In genomic region chr3:108435701-108436379, GRCm38 (mm10) we compare ENCODE assay signal across 15 mouse cellular contexts. TPM values are rescaled to one million over a fixed set of nuclear protein-coding genes. Genes with fewer than 3 reads are reported as not detected.
A peak's percentile ranks its signal among the peaks of the same experiment; 100 is the strongest.
DNase-seq lines count a peak whose midpoint lies in the region; ATAC-seq and TF ChIP-seq lines count a peak whose summit lies in the region.
"Had no signal": no experiment of that assay in that cellular context is flagged by ENCODE, and none has a peak within 500 bp of the region (broad histone marks: within the 10 kb centered on the region; RNA-seq: fewer than 3 reads in every experiment).

No protein-coding gene starts in this region.

- TF ChIP-seq POLR2A in lung, adult 2 months (IDR thresholded peaks at IDR 0.05; ENCODE audit: borderline replicate concordance, extremely low read depth, low read depth, low read length): no peak

- H3K4me1 ChIP-seq in heart, embryonic 13.5 days: peaks cover 10% of the 10 kb centered on the region
- no peaks in the 10 kb centered on the region for H3K4me1 ChIP-seq in lung, embryonic 15.5 days
- no peaks in the 10 kb centered on the region for H3K4me1 ChIP-seq in lung, adult 2 months (ENCODE audit: control insufficient read depth, insufficient read depth, low read length)
- no peaks in the 10 kb centered on the region for H3K4me1 ChIP-seq in heart, embryonic 16.5 days (ENCODE audit: control insufficient read depth, insufficient read depth, low read length)
- peaks cover 67% of the 10 kb centered on the region for H3K4me1 ChIP-seq in midbrain, embryonic 13.5 days (replicated peaks)
- H3K4me1 ChIP-seq: embryonic facial prominence, embryonic 15.5 days had no signal

- ATAC-seq in heart, embryonic 13.5 days (ENCODE audit: extremely low read depth, insufficient number of reproducible peaks, low FRiP score, low TSS enrichment): no peak
- peak; percentile 59; the same call in 1 of the 2 replicates for ATAC-seq in lung, embryonic 15.5 days (ENCODE audit: borderline replicate concordance, extremely low read depth, low FRiP score, low TSS enrichment)
- peak; percentile 83 for ATAC-seq in heart, embryonic 16.5 days (replicated peaks; ENCODE audit: extremely low read depth, insufficient read depth, low FRiP score)
- ATAC-seq in midbrain, embryonic 13.5 days: no peak

- H3K27ac ChIP-seq in heart, embryonic 13.5 days (replicated peaks): peak overlapping the region; percentile 56
- H3K27ac ChIP-seq in lung, embryonic 15.5 days: no peak overlapping the region
- peak overlapping the region; percentile 60 for H3K27ac ChIP-seq in heart, embryonic 16.5 days (ENCODE audit: low read length)
- H3K27ac ChIP-seq in midbrain, embryonic 13.5 days: peak overlapping the region; percentile 91
- H3K27ac ChIP-seq: embryonic facial prominence, embryonic 15.5 days; macrophage had no signal

- no peak overlapping the region; the same call in 1 of the 2 replicates for H3K9ac ChIP-seq in heart, embryonic 13.5 days
- H3K9ac ChIP-seq in lung, embryonic 15.5 days: no peak overlapping the region
- H3K9ac ChIP-seq in heart, embryonic 16.5 days (ENCODE audit: low read length): no peak overlapping the region
- H3K9ac ChIP-seq in midbrain, embryonic 13.5 days (replicated peaks): no peak overlapping the region
- H3K9ac ChIP-seq: embryonic facial prominence, embryonic 15.5 days had no signal

- intact Hi-C loops in heart, postnatal 14 days (cut with DNase I): no loop called here

- H3K27me3 ChIP-seq in heart, embryonic 13.5 days (replicated peaks): no peaks in the 10 kb centered on the region
- H3K27me3 ChIP-seq in lung, embryonic 15.5 days: no peaks in the 10 kb centered on the region
- H3K27me3 ChIP-seq in heart, embryonic 16.5 days (ENCODE audit: control insufficient read depth, insufficient read depth, low read length): no peaks in the 10 kb centered on the region
- H3K27me3 ChIP-seq in midbrain, embryonic 13.5 days: no peaks in the 10 kb centered on the region
- H3K27me3 ChIP-seq: embryonic facial prominence, embryonic 15.5 days had no signal

- peaks cover 75% of the 10 kb centered on the region for H3K36me3 ChIP-seq in heart, embryonic 13.5 days
- peaks cover 48% of the 10 kb centered on the region for H3K36me3 ChIP-seq in lung, embryonic 15.5 days
- peaks cover 31% of the 10 kb centered on the region for H3K36me3 ChIP-seq in heart, embryonic 16.5 days (ENCODE audit: control insufficient read depth, insufficient read depth)
- H3K36me3 ChIP-seq in midbrain, embryonic 13.5 days: peaks cover 41% of the 10 kb centered on the region

- no peaks in the 10 kb centered on the region for H3K9me3 ChIP-seq in heart, embryonic 13.5 days
- no peaks in the 10 kb centered on the region for H3K9me3 ChIP-seq in lung, embryonic 15.5 days
- H3K9me3 ChIP-seq in heart, embryonic 16.5 days (replicated peaks; ENCODE audit: control insufficient read depth, low read length): no peaks in the 10 kb centered on the region
- H3K9me3 ChIP-seq in midbrain, embryonic 13.5 days: no peaks in the 10 kb centered on the region
- H3K9me3 ChIP-seq: embryonic facial prominence, embryonic 15.5 days had no signal

- no peak for DNase-seq in heart, postnatal 14 days
- DNase-seq in lung, adult 2 months: no peak
- no peak for DNase-seq in urinary bladder, postnatal 14 days (ENCODE audit: low spot score)
- DNase-seq in layer of hippocampus, adult 18-20 months (ENCODE audit: low spot score in 2 of 2): no peak
- DNase-seq: cerebellum, adult 9-10 months; gastrocnemius, postnatal 25 days; kidney, adult 9 months; spleen, adult 18-20 months; thymus, adult 18-20 months had no signal

- no peak overlapping the region for H3K4me3 ChIP-seq in heart, embryonic 13.5 days
- H3K4me3 ChIP-seq in lung, embryonic 15.5 days: no peak overlapping the region
- H3K4me3 ChIP-seq in lung, adult 2 months (replicated peaks; ENCODE audit: extremely low read depth, low read depth, low read length): no peak overlapping the region
- no peak overlapping the region for H3K4me3 ChIP-seq in heart, embryonic 16.5 days (ENCODE audit: low read length)
- H3K4me3 ChIP-seq in midbrain, embryonic 13.5 days (replicated peaks): no peak overlapping the region
- H3K4me3 ChIP-seq: embryonic facial prominence, embryonic 15.5 days had no signal

- 68% methylated on average over 17 of the region's 17 CpGs for WGBS in heart, embryonic 13.5 days
- WGBS in lung, embryonic 15.5 days: 79% methylated on average over 17 of the region's 17 CpGs
- WGBS in lung, adult 2 months: 61% methylated on average over 17 of the region's 17 CpGs
- WGBS in heart, embryonic 16.5 days: 75% methylated on average over 17 of the region's 17 CpGs
- 69% methylated on average over 17 of the region's 17 CpGs for WGBS in midbrain, embryonic 13.5 days

- H3K4me2 ChIP-seq in heart, embryonic 13.5 days: no peak overlapping the region
- H3K4me2 ChIP-seq in lung, embryonic 15.5 days: no peak overlapping the region
- H3K4me2 ChIP-seq in heart, embryonic 16.5 days (ENCODE audit: low read depth, low read length): no peak overlapping the region
- H3K4me2 ChIP-seq in midbrain, embryonic 13.5 days (replicated peaks): no peak overlapping the region
- H3K4me2 ChIP-seq: embryonic facial prominence, embryonic 15.5 days had no signal

- TF ChIP-seq CTCF in lung, adult 2 months (IDR thresholded peaks at IDR 0.05; ENCODE audit: insufficient read depth, low read length): no peak

RNA-seq across cellular contexts. Expression of gene Sars, which starts 9.2 kb away (rescaled TPM):
- polyA plus RNA-seq in heart, embryonic 13.5 days (2015; fragmentation: Nextera tagmentation; extraction: Ambion mirVana): 78.2 and 91.4 TPM in 2 replicates
- 10 to 100 TPM; 77.8 to 81.7 TPM for total RNA-seq in heart, postnatal 14 days (2021)
- 115 and 116 TPM in 2 replicates for polyA plus RNA-seq in lung, embryonic 15.5 days (2015; fragmentation: Nextera tagmentation; extraction: Ambion mirVana)
- 29.4 and 48.0 TPM in 2 replicates for polyA plus RNA-seq in lung, adult 2 months (2012; rRNA removed)
- 82.7 and 87.2 TPM in 2 replicates for polyA plus RNA-seq in heart, embryonic 16.5 days (2015; fragmentation: Nextera tagmentation; extraction: Ambion mirVana)
- polyA plus RNA-seq in midbrain, embryonic 13.5 days (2015; fragmentation: Nextera tagmentation; extraction: Ambion mirVana): 208 and 216 TPM in 2 replicates
- total RNA-seq in layer of hippocampus, adult 18-20 months (2021): 100 to 1,000 TPM; 205 to 221 TPM

RNA-seq across cellular contexts. Expression of gene Celsr2, which starts 20.5 kb away (rescaled TPM):
- 2.1 and 3.1 TPM in 2 replicates for polyA plus RNA-seq in heart, embryonic 13.5 days (2015; fragmentation: Nextera tagmentation; extraction: Ambion mirVana)
- 1 to 10 TPM; 5.4 to 5.9 TPM for total RNA-seq in heart, postnatal 14 days (2021)
- 7.5 and 8.5 TPM in 2 replicates for polyA plus RNA-seq in lung, embryonic 15.5 days (2015; fragmentation: Nextera tagmentation; extraction: Ambion mirVana)
- 22.7 and 26.7 TPM in 2 replicates for polyA plus RNA-seq in lung, adult 2 months (2012; rRNA removed)
- polyA plus RNA-seq in heart, embryonic 16.5 days (2015; fragmentation: Nextera tagmentation; extraction: Ambion mirVana): 2.7 and 3.9 TPM in 2 replicates
- polyA plus RNA-seq in midbrain, embryonic 13.5 days (2015; fragmentation: Nextera tagmentation; extraction: Ambion mirVana): 56.5 and 65.5 TPM in 2 replicates
- 100 to 1,000 TPM; 172 to 173 TPM for total RNA-seq in layer of hippocampus, adult 18-20 months (2021)
- polyA plus RNA-seq: macrophage had no signal

RNA-seq across cellular contexts. Expression of gene Psrc1, which starts 52.2 kb away (rescaled TPM):
- 24.4 and 25.4 TPM in 2 replicates for polyA plus RNA-seq in heart, embryonic 13.5 days (2015; fragmentation: Nextera tagmentation; extraction: Ambion mirVana)
- 1 to 10 TPM; 1.1 to 1.7 TPM for total RNA-seq in heart, postnatal 14 days (2021)
- 79.8 and 81.5 TPM in 2 replicates for polyA plus RNA-seq in lung, embryonic 15.5 days (2015; fragmentation: Nextera tagmentation; extraction: Ambion mirVana)
- 2.3 and 2.4 TPM in 2 replicates for polyA plus RNA-seq in lung, adult 2 months (2012; rRNA removed)
- polyA plus RNA-seq in heart, embryonic 16.5 days (2015; fragmentation: Nextera tagmentation; extraction: Ambion mirVana): 21.9 and 23.0 TPM in 2 replicates
- polyA plus RNA-seq in midbrain, embryonic 13.5 days (2015; fragmentation: Nextera tagmentation; extraction: Ambion mirVana): 23.7 and 25.4 TPM in 2 replicates
- 10 to 100 TPM; 23.2 to 25.0 TPM for total RNA-seq in layer of hippocampus, adult 18-20 months (2021)

Comparison
In these comparisons a context has a peak if more than half of its experiments do, and no peak if none do; other contexts are left out.
1. ATAC-seq: peak in lung, embryonic 15.5 days (single experiment) and heart, embryonic 16.5 days (single experiment); none in heart, embryonic 13.5 days (single experiment) and midbrain, embryonic 13.5 days (single experiment).